Mouse (Mus musculus): ENCODE measurements around the gene Nkiras1. TPM values are rescaled to one million over a fixed set of nuclear protein-coding genes. Genes with fewer than 3 reads are reported as not detected.

The Nkiras1 gene
- polyA plus RNA-seq, 1 experiment = 7.4 TPM

Other genes with a start within 250 kb of the Nkiras1 start
- 13.5 and 22.5 TPM in 2 replicates for gene Nr1d2, start 32.0 kb upstream of the Nkiras1 start, polyA plus RNA-seq (2012; rRNA removed)
- 204 and 266 TPM in 2 replicates for gene Rpl15, start 255 bp downstream of the Nkiras1 start, polyA plus RNA-seq (2012; rRNA removed)
- 37.7 and 40.2 TPM in 2 replicates for gene Ube2e1, start 60.7 kb downstream of the Nkiras1 start, polyA plus RNA-seq (2012; rRNA removed)